Mouse (Mus musculus): ENCODE measurements around the gene Fam71e1.

GRCm38 (mm10) chr7:44463056-44463425, 33.3 kb upstream of the Fam71e1 start:
- TF ChIP-seq MAX (IDR thresholded peaks at IDR 0.05; ENCODE audit: low read length) (no peak), MAFK (IDR thresholded peaks at IDR 0.05; ENCODE audit: borderline replicate concordance, low read depth, low read length) (no peak), MYC (IDR thresholded peaks at IDR 0.05; ENCODE audit: low read depth, low read length) (no peak), CTCF (IDR thresholded peaks at IDR 0.05 in 2 of 3, conservative IDR thresholded peaks at IDR 0.05 in 1 of 3; ENCODE audit: control insufficient read depth in 1 of 3, insufficient read depth in 1 of 3, low read depth in 2 of 3, low read length in 3 of 3, poor library complexity in 1 of 3, severe bottlenecking in 1 of 3) (no peak)
